Mouse (Mus musculus) CD8-positive naive resting alpha-beta T cell, adult 2 months (primary cell): Measurements from ENCODE around the gene Dusp5.

Experiments
- DNase-seq, 2 experiments: peaks; one replicate each; pipeline ENCODE4 v3.0.0; 2022; ENCODE audit warnings: low read depth in 2 of 2, low spot score in 2 of 2

Gene Dusp5

DNA sequence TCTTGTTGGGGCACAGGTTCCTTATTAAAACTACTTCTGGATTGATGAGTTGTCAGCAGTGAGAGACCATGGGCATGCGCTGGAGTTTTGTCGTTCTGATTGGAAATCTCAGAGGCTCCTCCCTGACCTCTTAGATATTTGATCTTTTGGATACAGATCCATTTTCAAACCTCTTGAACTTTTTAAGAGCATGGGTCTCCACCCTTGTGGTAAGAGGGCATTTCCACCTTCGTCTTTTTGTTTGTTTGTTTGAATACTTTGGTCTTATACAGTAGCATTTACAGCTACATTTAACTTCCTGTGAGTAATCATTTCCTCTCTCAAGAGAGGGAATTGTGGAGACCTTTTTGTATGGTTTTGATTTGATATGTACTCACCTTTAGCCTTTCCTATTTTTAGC is 10.4 kb downstream of the Dusp5 start:
- no peak for DNase-seq

DNA sequence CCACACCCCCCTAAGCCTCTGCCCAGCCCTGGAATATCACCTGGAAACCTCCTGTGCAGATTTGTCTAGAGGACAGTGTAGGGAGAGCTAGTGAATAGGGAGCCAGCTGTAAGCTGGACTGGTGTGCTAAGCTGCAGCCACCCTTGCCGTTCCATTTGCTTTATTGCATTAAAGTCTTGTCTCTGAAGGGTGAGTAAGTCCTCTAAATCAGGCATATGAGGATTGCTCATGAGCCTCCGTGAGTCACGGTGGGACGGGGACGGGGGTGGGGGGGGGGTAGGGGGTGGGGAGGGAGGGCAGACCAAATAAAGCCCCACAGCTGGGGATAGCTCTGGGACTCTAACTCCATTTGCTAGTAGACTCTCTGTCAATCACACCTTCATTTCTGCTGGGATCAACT is 14.7 kb downstream of the Dusp5 start:
- DNase-seq = no peak

DNA sequence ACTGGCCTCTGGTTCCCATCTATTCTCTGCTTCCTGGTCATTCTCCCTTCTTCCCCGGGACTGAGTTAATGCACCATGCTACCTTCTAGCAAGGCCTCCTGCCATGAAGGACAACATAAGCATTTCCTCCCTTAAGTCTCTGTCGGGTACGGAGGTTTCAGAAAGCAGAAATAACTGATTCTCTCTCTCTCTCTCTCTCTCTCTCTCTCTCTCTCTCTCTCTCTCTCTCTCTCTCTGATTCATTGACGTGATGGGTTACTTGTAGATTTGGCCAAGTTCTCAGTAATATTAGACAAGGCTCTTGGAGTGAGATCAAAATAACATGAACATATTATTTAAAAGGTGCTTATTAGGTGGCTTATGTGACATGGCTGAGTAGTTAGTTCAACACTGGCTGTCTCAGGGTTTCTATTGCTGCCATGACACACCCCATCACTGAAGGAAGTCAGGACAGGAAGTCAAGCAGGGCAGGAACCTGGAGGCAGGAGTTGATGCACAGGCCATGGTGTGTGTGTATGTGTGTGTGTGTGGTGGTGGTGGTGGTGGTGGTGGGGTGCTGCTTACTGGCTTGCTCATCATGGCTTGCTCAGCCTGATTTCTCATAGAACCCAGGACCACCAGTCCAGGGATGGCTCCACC is 16.1 kb downstream of the Dusp5 start:
- DNase-seq = no peak

DNA sequence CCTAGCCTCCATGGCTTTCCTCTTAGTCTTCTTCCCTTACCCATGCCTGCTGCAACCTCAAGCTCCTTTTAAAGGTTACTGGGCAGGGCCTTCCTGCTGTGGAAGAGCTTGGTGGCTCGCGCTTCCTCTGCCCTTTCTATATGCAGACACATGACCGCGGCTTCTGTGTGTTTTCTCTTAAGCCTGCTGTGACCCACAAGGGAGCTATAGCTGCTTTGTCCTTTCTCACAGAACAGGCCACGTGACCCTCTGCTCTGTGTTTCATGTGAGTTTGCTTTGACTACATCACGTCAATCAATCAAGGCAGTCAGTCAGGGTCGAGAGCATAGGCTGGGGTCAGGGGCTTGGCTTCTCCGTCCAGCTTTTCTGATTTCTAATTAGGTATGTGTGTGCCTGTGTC is 18.7 kb downstream of the Dusp5 start:
- no peak for DNase-seq

DNA sequence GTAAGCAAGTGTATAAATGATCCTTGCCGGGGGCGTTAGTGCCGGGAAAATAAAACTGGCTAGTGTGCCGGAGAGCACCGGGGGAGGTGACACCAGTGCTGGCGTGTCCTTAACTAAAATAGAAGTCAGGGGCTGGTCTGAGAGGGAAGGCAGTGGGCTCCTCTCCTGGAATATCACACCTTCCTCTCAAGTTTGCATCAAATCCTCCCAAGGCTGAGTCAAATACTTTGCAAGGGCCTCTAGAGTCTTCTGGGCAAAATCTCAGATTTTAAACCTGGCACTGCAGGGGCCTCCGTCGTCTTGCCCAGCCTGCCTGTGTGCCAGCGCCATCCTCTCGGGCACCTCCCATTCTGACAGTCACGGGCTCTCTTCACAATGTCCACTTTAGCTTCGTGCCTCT is 22.1 kb downstream of the Dusp5 start:
- no peak for DNase-seq

DNA sequence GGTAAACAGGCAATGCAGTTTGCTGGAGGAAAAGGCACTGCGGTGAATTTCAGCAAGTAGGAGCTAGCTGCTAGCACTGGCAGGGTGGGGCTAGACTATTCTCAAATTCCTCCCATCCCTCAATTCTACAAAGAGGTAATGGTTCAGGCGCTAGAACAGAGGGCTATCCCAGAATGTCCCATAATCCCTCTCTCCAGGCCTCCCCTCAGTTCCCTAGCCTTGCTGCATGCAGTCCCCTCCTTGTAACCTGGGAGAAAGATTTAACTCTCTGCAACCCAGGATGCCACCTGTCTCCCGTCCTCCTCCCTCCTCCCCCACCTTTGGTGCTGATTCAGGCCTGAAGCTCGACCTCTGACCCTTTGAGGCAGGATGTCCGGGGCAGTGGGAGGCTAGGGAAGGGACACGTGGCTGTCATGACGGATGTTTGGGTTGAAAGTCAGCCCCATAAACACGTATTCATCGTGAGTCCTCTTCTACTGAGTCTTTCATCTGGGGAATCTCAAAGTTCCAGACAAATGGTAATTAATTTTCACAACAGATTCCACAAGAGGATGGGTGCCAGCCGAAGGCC is 23.4 kb downstream of the Dusp5 start:
- no peak for DNase-seq

DNA sequence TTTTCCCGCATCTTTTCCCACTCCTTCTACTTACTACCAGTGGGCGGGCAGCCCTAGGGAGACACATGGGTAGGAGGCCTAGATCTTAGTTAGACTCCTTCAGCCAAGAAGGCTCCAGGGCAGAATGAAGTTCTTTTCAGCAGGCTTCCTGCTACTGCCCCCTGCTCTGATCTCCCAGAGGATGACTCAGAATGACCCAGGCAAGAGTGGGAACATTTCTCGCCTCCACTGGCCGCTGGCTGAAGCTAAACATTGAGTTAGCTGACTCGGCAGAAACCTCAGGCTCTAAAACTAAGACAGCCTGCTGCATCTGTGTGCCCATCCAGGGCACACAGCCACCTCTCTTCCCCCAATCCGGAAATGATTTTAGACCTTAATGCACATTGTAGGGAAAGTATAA is 23.9 kb downstream of the Dusp5 start:
- no peak for DNase-seq

DNA sequence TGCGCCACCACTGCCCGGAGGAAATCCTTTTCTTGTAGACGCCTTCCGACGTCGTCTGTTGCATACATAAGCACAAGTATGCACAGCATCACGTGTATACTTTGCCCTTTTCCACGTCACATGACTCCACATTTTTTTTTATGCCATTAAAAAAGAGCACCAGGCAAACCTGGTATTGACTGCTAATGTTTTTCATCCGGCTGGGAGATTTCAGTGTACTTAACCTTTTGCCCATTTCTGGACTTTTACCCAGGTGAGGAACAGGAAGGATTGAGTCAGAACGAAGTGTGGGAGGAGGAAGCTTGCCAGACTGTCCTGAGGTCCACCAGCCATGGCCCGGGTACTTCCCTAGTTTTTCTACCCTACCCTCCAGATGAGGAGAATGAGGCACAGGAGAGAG is 25.5 kb downstream of the Dusp5 start:
- DNase-seq = no peak

DNA sequence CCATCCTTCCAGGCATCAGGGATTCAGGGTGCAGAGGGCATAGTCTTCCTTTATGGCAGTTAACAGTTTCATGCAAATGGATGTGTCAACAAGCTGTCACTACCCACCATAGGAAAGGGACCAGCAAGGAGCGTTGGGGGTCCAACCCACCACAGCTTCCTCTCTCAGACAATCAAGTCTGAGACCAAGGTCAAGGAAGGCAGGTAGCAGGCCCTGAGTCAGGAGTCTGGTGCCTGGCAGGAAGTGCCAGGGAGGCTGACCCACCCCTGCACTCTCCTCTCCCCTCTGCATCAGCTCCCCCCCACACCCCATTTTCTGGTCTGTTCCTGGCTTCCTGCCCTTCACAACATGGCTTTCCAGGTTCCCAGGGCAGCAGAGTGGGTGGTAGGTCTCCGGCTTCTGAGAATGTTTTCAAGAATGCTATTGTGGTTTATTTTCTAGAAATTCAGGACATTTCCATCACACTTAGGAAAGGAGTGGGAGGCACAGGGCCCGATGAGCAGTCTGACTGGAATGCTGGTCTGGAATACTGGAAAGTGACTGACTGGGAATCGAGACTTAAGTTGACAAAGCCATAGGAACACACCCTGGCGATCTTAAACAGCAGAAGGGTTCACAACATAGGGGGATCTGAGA is 26.2 kb downstream of the Dusp5 start:
- DNase-seq = no peak

DNA sequence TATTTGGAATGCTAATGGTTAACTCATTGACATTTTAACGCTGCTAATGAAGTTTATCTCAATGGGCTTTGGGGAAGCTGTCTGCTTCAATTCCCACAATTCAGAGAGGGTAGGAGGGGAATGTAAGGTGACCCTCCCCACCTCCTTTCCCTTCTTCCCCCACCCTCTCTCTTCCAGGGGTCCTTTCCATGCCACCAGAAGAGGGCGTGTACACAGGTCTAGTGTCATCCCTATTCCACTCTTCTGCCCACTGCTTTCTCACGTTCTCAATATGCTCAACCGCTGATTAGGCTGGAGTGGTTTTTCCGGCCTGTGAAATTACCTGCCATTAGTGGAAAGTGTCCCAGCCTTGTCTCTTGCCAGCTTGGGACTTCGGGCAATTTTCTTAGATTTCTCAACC is 27.9 kb downstream of the Dusp5 start:
- DNase-seq = no peak

DNA sequence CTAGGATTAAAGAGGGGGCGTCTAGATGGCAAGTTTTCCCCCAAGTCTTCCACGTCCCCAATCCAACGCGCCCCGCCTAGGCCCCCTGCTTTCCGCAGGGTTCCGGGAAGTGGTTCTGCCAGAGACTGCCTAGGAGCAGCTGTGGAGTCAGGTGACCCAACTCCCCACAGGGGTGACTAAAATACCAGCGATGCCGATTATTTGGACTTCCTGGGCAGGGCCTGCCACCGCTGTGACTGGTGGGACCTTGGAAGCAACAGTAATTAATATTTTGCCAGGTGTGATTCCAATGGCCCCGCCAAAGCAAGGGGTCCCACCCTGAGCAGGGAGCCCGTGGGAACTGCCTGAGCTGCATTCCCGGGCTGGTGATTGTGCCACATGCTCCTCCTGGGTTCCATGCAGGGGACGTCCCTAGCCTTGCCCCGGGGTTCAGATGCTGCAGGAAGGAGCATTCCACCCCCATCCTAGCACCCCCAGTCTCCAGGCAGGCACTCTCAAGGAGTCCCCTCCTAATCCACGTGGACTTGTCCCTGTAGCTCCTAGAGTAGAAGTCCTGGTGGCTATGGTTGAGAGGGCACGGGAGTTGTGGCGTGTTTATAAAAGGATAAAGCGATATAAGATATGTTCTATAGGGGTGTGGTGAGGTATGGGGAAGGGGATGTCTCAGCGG is 28.5 kb downstream of the Dusp5 start:
- peak in 1 of 2 experiments; percentile 25 for DNase-seq

DNA sequence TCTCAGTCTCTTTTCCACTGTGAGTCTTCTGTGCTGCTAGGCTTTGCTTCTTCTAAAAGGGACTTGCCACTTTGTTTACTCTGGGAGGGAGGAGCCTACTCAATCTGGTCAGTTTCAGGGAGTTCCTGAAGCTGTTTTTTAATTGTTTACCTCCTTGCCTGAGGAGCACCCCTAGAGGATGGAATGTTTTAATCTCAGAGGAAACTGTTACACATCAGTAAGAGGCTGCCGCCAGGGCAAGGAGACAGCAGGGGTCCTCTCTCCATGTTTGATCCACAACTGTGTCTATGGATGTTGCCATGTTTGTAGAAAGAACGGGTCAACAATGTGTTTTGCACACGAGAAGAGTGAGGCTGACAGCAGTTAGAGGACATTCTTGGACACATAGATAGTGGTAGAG is 31.5 kb downstream of the Dusp5 start:
- DNase-seq = no peak

DNA sequence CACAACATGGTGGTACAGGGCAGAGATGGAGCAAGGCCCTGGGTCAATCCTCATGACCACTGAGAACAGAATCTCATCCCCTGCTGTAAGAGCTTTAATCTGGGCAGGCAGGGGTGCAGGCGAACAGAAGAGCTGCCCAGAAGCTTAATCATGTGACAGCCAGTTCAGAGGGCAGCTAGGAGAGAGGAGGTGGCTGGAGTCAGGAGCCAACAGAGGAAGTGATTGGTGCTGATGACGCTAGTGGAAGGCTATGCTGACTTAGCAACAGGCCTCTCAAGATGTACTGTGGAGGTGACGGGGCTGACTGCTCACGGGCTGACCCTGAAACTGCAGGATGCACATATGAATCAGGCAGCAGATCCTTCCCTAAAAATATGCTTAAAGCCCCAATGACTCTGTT is 35.3 kb downstream of the Dusp5 start:
- no peak for DNase-seq

DNA sequence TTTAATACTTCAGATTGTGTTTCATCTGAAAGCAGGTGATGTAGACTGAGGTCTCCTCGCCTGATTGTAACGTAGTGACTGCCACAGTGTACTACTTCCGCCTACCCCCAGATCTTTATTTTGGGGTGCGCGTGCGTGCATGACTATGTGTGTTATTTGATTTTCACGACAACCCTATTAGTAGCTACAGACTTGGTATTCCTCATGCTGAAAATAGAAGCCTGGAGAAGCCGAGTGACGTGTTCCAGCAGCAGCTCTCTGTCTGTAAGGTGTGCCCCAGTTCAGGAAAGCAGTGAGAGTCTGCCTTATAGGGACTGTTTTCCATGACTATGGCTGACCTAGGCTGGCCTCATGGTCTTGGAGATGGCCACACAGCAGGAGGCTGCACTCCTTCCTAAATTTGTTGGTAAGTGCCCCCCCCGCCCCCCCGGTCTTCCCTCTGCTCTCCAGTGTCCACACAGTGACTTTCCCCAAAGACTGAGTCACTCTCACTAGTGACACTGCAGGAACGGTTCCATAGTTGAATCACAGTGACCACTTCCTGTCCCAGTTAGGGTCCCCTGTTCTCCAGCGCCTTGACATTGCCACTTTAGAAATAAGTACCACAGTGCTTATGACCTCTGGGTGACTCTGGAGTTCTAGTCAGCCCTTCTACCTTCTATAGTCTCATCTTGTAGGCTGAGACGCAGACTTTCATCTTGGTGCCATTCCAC is 36.8 kb downstream of the Dusp5 start:
- no peak for DNase-seq

DNA sequence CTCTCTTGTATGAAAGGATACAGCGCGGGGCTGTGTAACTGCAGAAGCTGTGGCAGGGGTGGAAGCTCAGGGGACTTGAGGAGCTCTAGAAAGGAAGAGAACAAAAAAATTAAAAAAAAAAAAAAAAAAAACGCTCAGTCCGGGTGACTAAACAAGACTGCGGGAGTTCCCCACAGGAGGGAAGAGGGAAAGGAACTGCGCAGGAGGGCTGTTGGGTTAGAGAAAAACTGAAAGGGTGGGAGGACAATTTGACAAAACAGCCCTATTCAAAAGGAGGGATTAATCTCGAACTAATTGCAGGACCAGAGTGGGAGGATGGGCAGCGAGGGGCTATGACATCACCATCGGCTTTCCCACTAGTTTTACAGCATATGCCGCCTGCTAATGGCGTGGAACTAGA is 39.0 kb downstream of the Dusp5 start:
- no peak for DNase-seq

DNA sequence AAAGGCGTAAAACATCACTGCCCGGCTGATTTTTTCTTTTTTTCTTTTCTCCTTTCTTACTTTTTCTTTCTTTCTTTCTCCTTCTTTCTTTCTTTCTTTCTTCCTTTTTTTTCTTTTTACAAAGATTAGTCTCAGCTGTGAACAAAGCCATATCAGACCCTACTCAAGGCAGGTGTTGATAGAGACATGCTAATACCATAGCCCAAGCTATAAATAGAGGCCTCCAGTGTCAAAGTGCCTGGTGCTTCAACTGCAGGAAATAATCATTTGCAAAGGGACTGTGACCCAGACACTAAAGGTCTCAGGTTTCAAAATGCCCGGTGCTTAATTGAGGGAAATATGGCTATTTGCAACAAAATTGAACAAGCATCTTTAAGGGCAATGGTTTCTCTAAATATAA is 39.6 kb downstream of the Dusp5 start:
- DNase-seq = no peak

DNA sequence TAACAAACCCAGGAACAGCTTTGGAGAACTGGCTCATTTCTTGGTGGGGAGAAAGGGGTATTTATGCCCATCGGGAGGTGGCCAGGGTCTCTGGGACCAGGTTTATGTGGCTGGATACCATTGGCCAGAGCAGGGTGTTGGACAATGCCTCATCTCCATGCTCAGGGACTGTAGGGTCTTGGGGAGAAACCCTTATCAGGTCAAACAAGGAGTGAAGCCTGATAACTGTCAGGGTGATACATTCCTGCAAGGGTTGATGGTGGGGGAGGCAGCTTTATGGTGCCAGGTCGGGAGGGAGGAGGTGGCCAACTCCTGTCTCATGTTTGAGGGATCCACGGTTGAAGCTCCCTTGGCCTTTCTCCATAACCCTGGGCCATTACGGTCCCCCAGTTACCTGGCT is 42.1 kb downstream of the Dusp5 start:
- no peak for DNase-seq

DNA sequence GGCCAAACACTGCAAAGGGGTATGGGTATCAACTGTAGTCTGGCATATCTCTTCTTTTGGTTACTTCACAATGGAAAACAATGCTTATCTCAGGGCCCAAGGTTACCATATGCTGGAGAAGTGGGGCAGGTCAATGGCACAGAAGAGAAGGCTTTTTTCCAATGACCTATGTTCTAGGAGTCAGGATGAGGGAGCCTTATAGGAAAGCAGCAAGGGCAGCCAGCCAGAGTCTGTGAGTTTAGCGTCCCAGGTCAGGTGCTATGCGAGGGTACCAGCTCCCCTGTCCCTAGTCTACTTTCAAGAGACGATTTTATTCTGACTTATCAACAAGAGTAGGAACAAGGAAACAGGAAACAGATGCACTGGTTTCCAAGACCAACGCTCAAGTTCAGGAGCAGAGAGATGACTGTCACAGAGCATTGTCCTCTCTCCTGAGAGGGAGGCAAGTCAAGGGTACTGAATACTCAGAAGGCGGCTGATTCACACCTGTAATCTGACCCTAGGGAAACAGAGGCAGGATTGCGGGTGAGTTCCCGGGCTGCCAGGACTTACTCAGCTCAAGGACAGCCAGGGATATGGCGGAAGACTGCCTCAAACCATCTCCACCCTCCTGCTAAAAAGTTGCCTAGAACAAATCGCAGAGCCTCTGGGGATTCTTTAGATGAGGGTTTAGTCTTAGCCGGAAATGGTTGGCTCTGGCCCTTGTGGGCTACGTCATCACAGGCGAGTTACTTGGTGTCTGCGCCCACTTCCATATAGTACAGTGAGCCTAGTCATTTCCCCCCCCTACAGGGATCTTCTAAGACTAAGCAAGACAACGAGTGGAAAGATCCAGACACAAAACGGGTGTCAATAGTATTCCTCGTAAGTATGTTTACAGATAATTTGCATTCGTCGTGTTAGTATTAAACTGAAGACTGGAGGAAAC is 42.9 kb downstream of the Dusp5 start:
- no peak for DNase-seq

DNA sequence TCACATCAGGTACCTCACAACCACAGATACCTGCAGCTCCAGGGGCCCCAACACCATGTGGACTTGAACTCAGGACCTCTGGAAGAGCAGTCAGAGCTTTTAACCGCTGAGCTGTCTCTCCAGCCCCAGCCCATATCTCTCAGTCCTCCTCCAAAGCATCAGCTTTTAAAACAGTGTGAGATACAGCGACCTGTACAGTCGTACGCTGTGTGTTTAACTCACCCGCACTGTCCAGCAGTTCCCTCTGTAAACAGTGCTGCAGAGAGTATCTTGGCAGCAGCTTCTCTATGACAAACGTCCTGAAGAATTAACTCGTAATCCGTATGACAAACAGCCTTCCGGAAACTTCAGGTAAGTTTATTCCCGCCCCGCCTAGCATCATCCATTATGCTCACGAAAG is 43.7 kb downstream of the Dusp5 start:
- no peak for DNase-seq

DNA sequence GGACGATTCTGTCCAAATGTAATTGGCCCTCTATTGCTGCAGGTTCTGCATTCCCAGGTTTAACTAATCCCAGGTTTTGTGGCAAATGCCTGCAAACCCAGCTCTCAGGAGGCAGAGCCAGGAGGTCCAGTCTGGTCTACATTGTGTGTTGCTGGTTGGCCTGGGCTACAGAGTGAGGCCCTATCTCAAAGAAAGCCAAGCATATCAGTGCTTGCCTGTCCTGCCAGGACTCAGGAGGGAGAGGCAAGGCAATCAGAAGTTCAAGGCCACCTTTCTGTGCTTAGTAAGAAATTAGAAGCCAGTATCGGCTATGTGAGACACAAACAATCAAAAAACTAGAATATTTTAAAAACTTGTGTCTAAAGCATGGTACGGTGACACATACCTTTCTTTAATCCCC is 44.2 kb downstream of the Dusp5 start:
- no peak for DNase-seq

DNA sequence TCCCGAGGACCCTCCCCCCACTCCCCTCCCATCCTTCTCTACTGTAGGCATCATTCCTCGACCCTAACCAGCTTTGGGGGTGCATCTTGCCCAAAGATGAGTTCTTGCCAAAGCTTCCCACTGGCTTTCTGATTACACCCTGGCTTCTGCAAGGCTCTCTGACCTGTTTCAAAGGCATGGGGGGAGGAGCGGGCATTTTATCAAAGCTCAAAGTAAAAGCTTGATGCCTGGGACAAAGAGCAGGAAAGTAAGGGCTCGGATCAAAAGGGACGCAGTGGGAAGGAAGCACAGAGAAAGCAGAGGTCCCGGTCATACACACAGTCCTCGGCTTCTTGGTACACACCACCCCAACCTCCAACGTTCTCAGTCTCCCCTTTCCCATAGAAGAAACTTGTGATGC is 45.2 kb downstream of the Dusp5 start:
- no peak for DNase-seq
